Mouse (Mus musculus) intestine, embryonic 16.5 days (tissue): ENCODE results near the gene Wbp1. TPM values are rescaled to one million over a fixed set of nuclear protein-coding genes. Genes with fewer than 3 reads are reported as not detected.

Source experiments
- ATAC-seq: fragments of 200-750 bp; cut with Nextera tagmentation; 2 replicates; pipeline ENCODE4 v1.8.0; 2017; ENCODE audit warnings: moderate TSS enrichment, moderate library complexity
- H3K27ac ChIP-seq: fragments of 300-500 bp; sonication (generic); 2 replicates; pipeline ENCODE4 v1.5.1; 2014; ENCODE audit warnings: mild to moderate bottlenecking, low read length
- H3K27me3 ChIP-seq: fragments of 300-500 bp; sonication (generic); replicated peaks from 2 replicates; pipeline ENCODE4 v1.6.1; 2014; ENCODE audit warnings: low read length, control low read depth, mixed read lengths; ENCODE audit not compliant: control insufficient read depth, insufficient read depth
- H3K36me3 ChIP-seq: fragments of 300-500 bp; sonication (generic); 2 replicates; pipeline ENCODE4 v1.6.1; 2014; ENCODE audit warnings: low read length, control low read depth; ENCODE audit not compliant: control insufficient read depth, insufficient read depth
- H3K4me1 ChIP-seq: fragments of 300-500 bp; sonication (generic); 2 replicates; pipeline ENCODE4 v1.6.1; 2014; ENCODE audit warnings: low read length, control low read depth, mixed read lengths; ENCODE audit not compliant: control insufficient read depth, insufficient read depth
- H3K4me2 ChIP-seq: fragments of 300-500 bp; sonication (generic); 2 replicates; pipeline ENCODE4 v1.6.1; 2014; ENCODE audit warnings: low read depth, low read length, control low read depth
- H3K4me3 ChIP-seq: fragments of 300-500 bp; sonication (generic); 2 replicates; pipeline ENCODE4 v1.5.1; 2014; ENCODE audit warnings: mild to moderate bottlenecking, low read length
- H3K9ac ChIP-seq: fragments of 300-500 bp; sonication (generic); 2 replicates; pipeline ENCODE4 v1.6.1; 2014; ENCODE audit warnings: low read depth, low read length
- H3K9me3 ChIP-seq: fragments of 300-500 bp; sonication (generic); 2 replicates; pipeline ENCODE4 v1.6.1; 2016; ENCODE audit warnings: low read length, control low read depth; ENCODE audit not compliant: control insufficient read depth
- WGBS: fragments of 180-500 bp; shearing (Covaris S2); extraction: QIAGEN DNeasy Blood & Tissue Kit; methylation state at CpG from one replicate; pipeline ENCODE4 v1.1.7; 2014; 5-methylcytosine and 5-hydroxymethylcytosine counted together
- polyA plus RNA-seq: library from polyadenylated mRNA; unstranded; fragments of >200 nt; fragmentation: Nextera tagmentation; extraction: Ambion mirVana; gene quantifications from 2 replicates; pipeline ENCODE4 v1.2.1, GENCODE M21; 2015

The Wbp1 gene
- polyA plus RNA-seq, 1 experiment from 2014 or later: 95.5 TPM

- H3K27me3 ChIP-seq: no peaks in the 10 kb centered on the region
- H3K9me3 ChIP-seq: no peaks in the 10 kb centered on the region
- 1% methylated on average over 44 of the region's 52 CpGs for WGBS
- peak overlapping the region; percentile 99 for H3K4me2 ChIP-seq
- H3K4me1 ChIP-seq: peaks cover 31% of the 10 kb centered on the region
- H3K4me3 ChIP-seq: peak overlapping the region; percentile 74
- H3K36me3 ChIP-seq: no peaks in the 10 kb centered on the region; the same call in 1 of the 2 replicates
- ATAC-seq: no peak; the same call in 1 of the 2 replicates
- H3K9ac ChIP-seq: peak overlapping the region; percentile 89
- H3K27ac ChIP-seq: peak overlapping the region; percentile 96
Observed at GRCm38 (mm10) chr6:83121863-83122710, 728 bp upstream of the Wbp1 start.

- no peaks in the 10 kb centered on the region for H3K9me3 ChIP-seq
- WGBS: 76% methylated on average over 7 of the region's 7 CpGs
- no peak overlapping the region for H3K27ac ChIP-seq
- peak overlapping the region; percentile 74; the same call in 1 of the 2 replicates for H3K4me3 ChIP-seq
- peak overlapping the region; percentile 90; the same call in 1 of the 2 replicates for H3K4me2 ChIP-seq
- H3K27me3 ChIP-seq: no peaks in the 10 kb centered on the region
- peaks cover 41% of the 10 kb centered on the region for H3K4me1 ChIP-seq
- no peaks in the 10 kb centered on the region; the same call in 1 of the 2 replicates for H3K36me3 ChIP-seq
- no peak for ATAC-seq
- H3K9ac ChIP-seq: peak overlapping the region; percentile 81; the same call in 1 of the 2 replicates
Observed at GRCm38 (mm10) chr6:83119734-83120051, 1.7 kb downstream of the Wbp1 start.

- Histone ChIP-seq H3K9me3 (no peaks in the 10 kb centered on the region), H3K9ac (peak overlapping the region; percentile 81; the same call in 1 of the 2 replicates), H3K27me3 (no peaks in the 10 kb centered on the region), H3K36me3 (no peaks in the 10 kb centered on the region; the same call in 1 of the 2 replicates), H3K4me2 (no peak overlapping the region), H3K27ac (no peak overlapping the region), H3K4me3 (no peak overlapping the region), H3K4me1 (peaks cover 41% of the 10 kb centered on the region)
- no peak for ATAC-seq
- 78% methylated on average over 14 of the region's 14 CpGs for WGBS
Observed at GRCm38 (mm10) chr6:83118825-83119733, 2.3 kb downstream of the Wbp1 start.

- 80% methylated on average over 11 of the region's 11 CpGs for WGBS
- H3K4me3 ChIP-seq: no peak overlapping the region
- no peak overlapping the region for H3K9ac ChIP-seq
- H3K4me1 ChIP-seq: peaks cover 37% of the 10 kb centered on the region
- no peaks in the 10 kb centered on the region for H3K27me3 ChIP-seq
- no peak for ATAC-seq
- no peaks in the 10 kb centered on the region for H3K9me3 ChIP-seq
- no peak overlapping the region for H3K27ac ChIP-seq
- no peak overlapping the region for H3K4me2 ChIP-seq
- H3K36me3 ChIP-seq: no peaks in the 10 kb centered on the region; the same call in 1 of the 2 replicates
Observed at GRCm38 (mm10) chr6:83118369-83118768, 3.0 kb downstream of the Wbp1 start.

- Histone ChIP-seq H3K4me1 (peaks cover 31% of the 10 kb centered on the region), H3K9me3 (no peaks in the 10 kb centered on the region), H3K36me3 (no peaks in the 10 kb centered on the region; the same call in 1 of the 2 replicates), H3K4me2 (no peak overlapping the region), H3K27me3 (no peaks in the 10 kb centered on the region), H3K4me3 (no peak overlapping the region), H3K27ac (no peak overlapping the region), H3K9ac (no peak overlapping the region)
- 87% methylated on average over 13 of the region's 13 CpGs for WGBS
- ATAC-seq: no peak
Observed at GRCm38 (mm10) chr6:83117616-83118015, 3.7 kb downstream of the Wbp1 start.

- no peak overlapping the region for H3K4me3 ChIP-seq
- no peak overlapping the region for H3K27ac ChIP-seq
- peaks cover 26% of the 10 kb centered on the region for H3K4me1 ChIP-seq
- no peaks in the 10 kb centered on the region; the same call in 1 of the 2 replicates for H3K36me3 ChIP-seq
- WGBS: 86% methylated on average over 4 of the region's 4 CpGs
- H3K9me3 ChIP-seq: no peaks in the 10 kb centered on the region
- no peaks in the 10 kb centered on the region for H3K27me3 ChIP-seq
- no peak overlapping the region for H3K4me2 ChIP-seq
- no peak overlapping the region for H3K9ac ChIP-seq
- no peak for ATAC-seq
Observed at GRCm38 (mm10) chr6:83117165-83117438, 4.3 kb downstream of the Wbp1 start.

GRCm38 (mm10) chr6:83116373-83117164 lies 4.8 kb downstream of the Wbp1 start:
- peak overlapping the region; percentile 72 for H3K27ac ChIP-seq

GRCm38 (mm10) chr6:83115682-83116372 lies 5.5 kb downstream of the Wbp1 start:
- Histone ChIP-seq H3K4me1 (peaks cover 25% of the 10 kb centered on the region), H3K36me3 (no peaks in the 10 kb centered on the region; the same call in 1 of the 2 replicates), H3K4me2 (peak overlapping the region; percentile 88), H3K27ac (peak overlapping the region; percentile 72), H3K9ac (peak overlapping the region; percentile 92), H3K27me3 (no peaks in the 10 kb centered on the region), H3K9me3 (no peaks in the 10 kb centered on the region), H3K4me3 (peak overlapping the region; percentile 85)
- under 1% methylated on average over 46 of the region's 48 CpGs for WGBS
- peak; percentile 70 for ATAC-seq

More at GRCm38 (mm10) chr6:83116373-83117164, 4.8 kb downstream of the Wbp1 start:
- peaks cover 25% of the 10 kb centered on the region for H3K4me1 ChIP-seq
- no peaks in the 10 kb centered on the region for H3K27me3 ChIP-seq
- no peak for ATAC-seq
- H3K4me2 ChIP-seq: peak overlapping the region; percentile 88
- no peaks in the 10 kb centered on the region for H3K9me3 ChIP-seq
- peak overlapping the region; percentile 85 for H3K4me3 ChIP-seq
- 71% methylated on average over 11 of the region's 11 CpGs for WGBS
- H3K36me3 ChIP-seq: no peaks in the 10 kb centered on the region; the same call in 1 of the 2 replicates
- H3K9ac ChIP-seq: peak overlapping the region; percentile 92
